Mouse (Mus musculus) B cell, adult 62 days (primary cell): ENCODE results near the gene 5031439G07Rik. TPM values are rescaled to one million over a fixed set of nuclear protein-coding genes. Genes with fewer than 3 reads are reported as not detected.

Source experiments
- total RNA-seq: library from RNA; stranded (reverse); gene quantifications from 4 replicates; pipeline ENCODE4 v1.2.4, GENCODE M21; 2023

The 5031439G07Rik gene
- 66.6 to 79.8 TPM (median 76.6 TPM) in 4 replicates for total RNA-seq

GRCm38 (mm10) chr15:84987874-84988825 is at the start of gene 5031439G07Rik:
5031439G07Rik (minus strand) TSS chr15:84988551.

DNA sequence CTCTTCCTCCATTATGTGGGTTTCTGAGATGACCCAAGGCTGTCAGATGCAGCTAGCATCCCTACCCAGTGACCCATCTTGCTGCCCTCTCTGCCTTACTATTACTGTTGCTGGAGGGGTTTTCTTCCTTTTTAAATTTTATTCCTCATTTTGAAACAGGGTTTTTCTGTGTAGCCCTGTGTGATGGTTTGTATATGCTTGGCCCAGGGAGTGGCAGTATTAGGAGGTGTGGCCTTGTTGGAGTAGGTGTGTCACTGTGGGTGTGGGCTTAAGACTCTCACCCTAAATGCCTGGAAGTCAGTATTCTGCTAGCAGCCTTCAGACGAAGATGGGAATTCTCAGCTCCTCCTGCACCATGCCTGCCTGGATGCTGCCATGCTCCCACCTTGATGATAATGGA is 40.3 kb upstream of the 5031439G07Rik start, which contains the start of gene Fam118a:
Fam118a (plus strand) TSS at position 301 of the 400 bp plus-strand sequence.

GRCm38 (mm10) chr15:85016951-85017664 is 28.8 kb upstream of the 5031439G07Rik start, which contains the start of gene Upk3a:
Upk3a (plus strand) TSS chr15:85017141.

GRCm38 (mm10) chr15:84922884-84923507 is 65.4 kb downstream of the 5031439G07Rik start, which contains the start of gene Nup50:
Nup50 (plus strand) TSS chr15:84923411.

DNA sequence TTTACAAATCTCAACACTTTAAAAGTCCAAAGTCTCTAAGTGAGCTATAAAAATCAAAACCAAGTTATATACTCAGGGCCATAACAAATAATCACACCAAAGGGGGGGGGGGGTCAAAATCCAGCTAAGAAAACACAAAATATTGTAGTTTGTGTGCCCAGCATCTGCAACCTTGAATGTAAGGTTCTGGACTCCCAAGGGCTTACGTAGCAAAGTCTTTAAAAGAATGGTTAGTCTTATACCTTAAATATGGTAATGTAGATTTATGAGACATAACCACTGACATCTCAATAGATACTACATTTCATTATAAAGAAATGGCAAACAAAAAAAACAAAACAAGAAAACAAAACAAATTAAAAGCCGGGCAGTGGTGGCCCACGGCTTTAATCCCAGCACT is 68.4 kb downstream of the 5031439G07Rik start, which contains the start of gene Gm29666:
Gm29666 (minus strand) TSS at position 101 of the 400 bp plus-strand sequence.

Other genes starting within 250 kb of the 5031439G07Rik start
- gene Phf21b, start 132.5 kb downstream of the 5031439G07Rik start, total RNA-seq = 0.37 to 2.4 TPM (median 1.3 TPM) in 4 replicates
- gene Gm29666, start 68.5 kb downstream of the 5031439G07Rik start, total RNA-seq = 1.1 to 1.3 TPM (median 1.2 TPM) in 4 replicates
- gene Nup50, start 65.1 kb downstream of the 5031439G07Rik start, total RNA-seq = 48.0 to 58.6 TPM (median 52.4 TPM) in 4 replicates
- not detected in 4 replicates for gene Upk3a, start 28.6 kb upstream of the 5031439G07Rik start, total RNA-seq
- 18.3 to 29.9 TPM (median 21.0 TPM) in 4 replicates for gene Fam118a, start 40.4 kb upstream of the 5031439G07Rik start, total RNA-seq
- gene Smc1b, start 143.4 kb upstream of the 5031439G07Rik start, total RNA-seq = not detected in 4 replicates
- gene Ribc2, start 143.5 kb upstream of the 5031439G07Rik start, total RNA-seq = not detected in 4 replicates
- gene Fbln1, start 217.4 kb upstream of the 5031439G07Rik start, total RNA-seq = 0.14 to 0.25 TPM in 2 of 4 replicates, not detected in the others